Mouse (Mus musculus): ENCODE measurements around the gene Rbak.
"Not testable (repeated sequence)": the region's sequence is repeated elsewhere in the genome, so short reads cannot be mapped to it uniquely, and the experiment has no call there.

Gene Rbak

DNA sequence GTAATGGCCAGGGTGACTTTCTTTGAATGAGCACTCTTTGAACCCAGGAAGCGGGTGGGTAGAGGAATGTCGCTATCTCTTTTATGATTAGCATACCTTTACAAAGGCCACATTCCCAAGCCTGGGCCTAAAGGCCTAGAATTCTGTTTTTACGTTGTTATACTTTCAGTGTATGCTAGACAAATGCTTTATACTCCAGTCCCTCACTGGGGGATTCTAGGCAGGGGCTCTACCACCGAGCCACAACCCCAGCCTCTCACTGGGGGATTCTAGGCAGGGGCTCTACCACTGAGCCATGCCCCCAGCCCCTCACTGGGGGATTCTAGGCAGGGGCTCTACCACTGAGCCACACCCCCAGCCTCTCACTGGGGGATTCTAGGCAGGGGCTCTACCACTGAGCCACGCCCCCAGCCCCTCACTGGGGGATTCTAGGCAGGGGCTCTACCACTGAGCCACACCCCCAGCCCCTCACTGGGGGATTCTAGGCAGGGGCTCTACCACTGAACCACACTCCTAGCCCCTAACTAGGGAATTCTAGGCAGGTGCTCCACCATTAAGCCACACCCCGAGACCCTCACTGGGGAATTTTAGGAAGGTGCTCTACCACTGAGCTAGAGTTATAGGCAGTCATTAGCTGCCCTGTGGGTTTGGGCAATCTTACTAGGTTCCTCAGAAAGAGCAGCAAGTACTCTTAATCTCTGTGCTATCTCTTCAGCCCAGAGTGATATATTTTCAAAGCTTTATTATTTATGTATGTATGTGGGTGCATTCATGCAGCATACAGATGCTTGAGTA is 46.2 kb downstream of the Rbak start:
- DNase-seq (ENCODE audit: low spot score) = not testable (repeated sequence)

- DNase-seq (ENCODE audit: low spot score) = no peak
Measured at GRCm38 (mm10) chr5:143132935-143133514, 47.5 kb downstream of the Rbak start.

DNA sequence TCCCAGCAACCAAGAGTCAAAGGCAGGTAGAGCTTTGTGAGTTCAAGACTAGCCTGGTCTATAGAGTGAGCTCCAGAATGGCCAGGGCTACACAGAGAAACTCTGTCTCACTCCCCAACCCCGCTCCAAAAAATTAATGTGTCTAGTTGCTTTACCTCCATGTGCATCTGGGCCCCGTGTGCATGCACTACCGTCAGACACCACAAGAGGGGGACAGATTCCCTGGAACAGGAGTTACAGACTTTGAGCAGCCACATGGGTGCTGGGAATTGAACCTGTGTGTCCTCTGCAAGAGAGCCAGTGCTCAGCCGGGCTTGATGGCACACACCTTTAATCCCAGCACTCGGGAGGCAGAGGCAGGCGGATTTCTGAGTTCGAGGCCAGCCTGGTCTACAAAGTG is 50.2 kb downstream of the Rbak start:
- DNase-seq (ENCODE audit: low spot score) = no peak

- DNase-seq (ENCODE audit: low spot score) = no peak
Measured at GRCm38 (mm10) chr5:143129101-143129500, 51.5 kb downstream of the Rbak start.

GRCm38 (mm10) chr5:143127837-143128236 is 52.7 kb downstream of the Rbak start:
- no peak for DNase-seq (ENCODE audit: low spot score)

DNA sequence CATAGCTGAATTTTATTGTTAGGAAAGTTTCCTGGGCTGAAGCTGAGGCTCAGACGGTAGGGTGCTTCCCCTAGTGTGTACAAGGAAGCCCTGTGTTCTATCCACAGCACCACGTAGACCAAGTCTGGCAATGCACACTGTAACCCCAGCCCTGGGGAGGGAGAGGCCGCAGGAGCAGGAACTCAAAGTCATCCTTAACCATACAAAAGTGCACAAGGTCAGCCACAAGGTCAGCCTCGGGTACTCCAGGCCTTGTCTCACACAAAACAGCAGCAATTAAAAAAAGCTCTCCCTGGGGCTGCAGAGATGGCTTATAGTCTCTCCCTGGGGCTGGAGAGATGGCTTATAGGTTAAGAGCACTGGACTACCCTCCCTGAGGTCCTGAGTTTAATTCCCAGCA is 53.7 kb downstream of the Rbak start:
- DNase-seq (ENCODE audit: low spot score) = no peak

GRCm38 (mm10) chr5:143126089-143126488 is 54.5 kb downstream of the Rbak start:
- no peak for DNase-seq (ENCODE audit: low spot score)

DNA sequence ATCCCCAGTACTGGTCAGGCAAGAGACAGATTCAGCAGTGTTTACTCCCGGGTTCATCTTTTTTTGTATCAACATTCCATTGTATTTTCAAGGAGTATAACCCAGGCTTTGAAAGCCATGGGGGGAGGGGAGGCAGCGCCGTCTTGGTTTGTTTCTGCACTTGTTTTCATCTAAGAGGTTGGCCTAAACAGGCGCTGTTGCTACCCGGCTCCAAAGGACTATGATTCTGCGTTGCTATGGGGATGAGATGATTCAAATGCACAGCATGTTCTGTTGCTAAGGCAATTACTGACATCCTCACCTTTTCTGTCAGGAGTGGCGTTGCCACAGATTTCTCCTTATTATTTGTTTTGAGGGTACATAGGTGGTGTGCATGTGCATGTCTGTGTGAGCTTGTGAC is 55.0 kb downstream of the Rbak start:
- DNase-seq (ENCODE audit: low spot score) = no peak

DNA sequence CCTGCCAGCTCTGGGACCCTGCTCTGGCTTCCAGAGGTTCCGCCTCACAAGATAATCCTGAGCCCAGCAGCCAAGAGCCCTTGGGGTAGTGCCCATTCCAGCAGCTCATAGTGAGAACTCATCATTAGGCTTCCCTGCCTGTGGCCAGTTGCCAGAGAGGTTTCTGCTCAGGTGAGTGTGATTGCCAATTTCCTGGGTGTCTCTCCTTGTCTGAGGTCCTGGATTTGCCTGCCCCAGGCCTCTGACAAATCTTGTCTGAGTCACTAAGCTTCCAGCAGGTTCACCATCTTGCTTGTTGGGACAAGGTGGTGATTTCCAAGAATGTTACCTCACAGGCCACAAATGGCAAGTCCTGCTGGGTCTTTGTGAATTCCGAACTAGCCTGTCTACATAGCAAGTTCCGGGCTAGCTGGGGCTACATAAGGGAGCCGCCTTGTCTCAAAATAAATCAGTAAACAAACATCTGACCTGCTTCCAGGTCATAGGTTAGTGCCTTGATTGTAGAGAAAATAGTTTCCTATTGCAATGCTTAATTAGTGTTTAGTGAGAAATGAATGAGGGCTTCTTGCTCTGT is 55.7 kb downstream of the Rbak start:
- no peak for DNase-seq (ENCODE audit: low spot score)

DNA sequence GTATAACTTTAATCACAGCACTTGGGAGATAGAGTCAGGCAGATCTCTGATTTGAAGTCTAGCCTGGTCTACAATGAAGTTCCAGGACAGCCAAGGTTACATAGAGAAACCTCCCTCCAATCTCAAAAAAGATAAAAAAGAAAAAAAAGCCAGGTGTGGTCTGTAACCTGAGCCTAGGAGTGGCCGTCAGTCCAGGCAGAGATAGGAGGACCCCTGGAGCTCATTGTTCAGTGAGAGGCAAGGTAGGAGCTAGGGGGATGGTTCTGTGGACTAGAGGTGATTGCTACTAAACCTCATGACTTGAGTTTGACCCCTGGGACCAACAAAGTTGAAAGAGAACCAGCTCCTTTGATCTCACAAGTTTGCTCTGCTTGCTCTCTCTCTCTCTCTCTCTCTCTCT is 57.9 kb downstream of the Rbak start:
- DNase-seq (ENCODE audit: low spot score) = no peak

Data from lung, postnatal 25 days (tissue).